In genomic region chr7:132325549-132326331, GRCm38 (mm10) we compare ENCODE assay signal across 9 mouse cellular contexts. TPM values are rescaled to one million over a fixed set of nuclear protein-coding genes. Genes with fewer than 3 reads are reported as not detected.
A peak's percentile ranks its signal among the peaks of the same experiment; 100 is the strongest.
DNase-seq lines count a peak whose midpoint lies in the region; ATAC-seq and TF ChIP-seq lines count a peak whose summit lies in the region.
"Had no signal": no experiment of that assay in that cellular context is flagged by ENCODE, and none has a peak within 500 bp of the region (broad histone marks: within the 10 kb centered on the region; RNA-seq: fewer than 3 reads in every experiment).

No protein-coding gene starts in this region.

- no peak overlapping the region for H3K9ac ChIP-seq in stomach, postnatal 0 days (ENCODE audit: low read length)
- H3K9ac ChIP-seq in hindbrain, embryonic 12.5 days: no peak overlapping the region
- H3K9ac ChIP-seq: heart, embryonic 13.5 days had no signal

- H3K4me2 ChIP-seq in stomach, postnatal 0 days (replicated peaks; ENCODE audit: low read depth): no peak overlapping the region
- no peak overlapping the region for H3K4me2 ChIP-seq in hindbrain, embryonic 12.5 days (replicated peaks)
- H3K4me2 ChIP-seq: heart, embryonic 13.5 days had no signal

- WGBS in stomach, postnatal 0 days: 10% methylated on average over 5 of the region's 5 CpGs
- 73% methylated on average over 5 of the region's 5 CpGs for WGBS in hindbrain, embryonic 12.5 days

- H3K27ac ChIP-seq in stomach, postnatal 0 days (replicated peaks): peak overlapping the region; percentile 75
- no peak overlapping the region for H3K27ac ChIP-seq in hindbrain, embryonic 12.5 days
- H3K27ac ChIP-seq: heart, embryonic 13.5 days had no signal

- no peak for TF ChIP-seq CTCF in stomach, postnatal 0 days (IDR thresholded peaks at IDR 0.05; ENCODE audit: low read depth)

- peak; percentile 30; the same call in 1 of the 2 replicates for ATAC-seq in stomach, postnatal 0 days (ENCODE audit: low FRiP score, low TSS enrichment)
- no peak for ATAC-seq in hindbrain, embryonic 12.5 days (ENCODE audit: low FRiP score)

- peaks cover 8% of the 10 kb centered on the region; the same call in 1 of the 2 replicates for H3K4me1 ChIP-seq in stomach, postnatal 0 days (replicated peaks; ENCODE audit: control insufficient read depth, insufficient read depth)
- H3K4me1 ChIP-seq in hindbrain, embryonic 12.5 days: peaks cover under 1% of the 10 kb centered on the region; the same call in 1 of the 2 replicates

- H3K9me3 ChIP-seq in stomach, postnatal 0 days (ENCODE audit: control insufficient read depth, low read length): no peaks in the 10 kb centered on the region
- no peaks in the 10 kb centered on the region for H3K9me3 ChIP-seq in hindbrain, embryonic 12.5 days (replicated peaks)
- H3K9me3 ChIP-seq: heart, embryonic 13.5 days had no signal

- no peak for TF ChIP-seq EP300 in stomach, postnatal 0 days (optimal IDR thresholded peaks at IDR 0.05)

- H3K27me3 ChIP-seq in stomach, postnatal 0 days (ENCODE audit: control insufficient read depth, insufficient read depth, low read length): no peaks in the 10 kb centered on the region
- H3K27me3 ChIP-seq in hindbrain, embryonic 12.5 days: no peaks in the 10 kb centered on the region

- no peak overlapping the region for H3K4me3 ChIP-seq in stomach, postnatal 0 days (ENCODE audit: low read depth, low read length)
- H3K4me3 ChIP-seq in hindbrain, embryonic 12.5 days: no peak overlapping the region
- H3K4me3 ChIP-seq: heart, embryonic 13.5 days had no signal

- peak; percentile 56 for DNase-seq in layer of hippocampus, adult 11-12 months (ENCODE audit: low spot score)
- no peak for DNase-seq in layer of hippocampus, postnatal 36 days
- peak; percentile 76 to 89 for DNase-seq in adrenal gland, adult 18-20 months (ENCODE audit: low spot score in 2 of 2)
- DNase-seq in gastrocnemius, adult 8-10 months (ENCODE audit: low spot score in 2 of 2): peak; percentile 17 to 22
- peak; percentile 92 for DNase-seq in kidney, postnatal 14 days
- peak; percentile 67 for DNase-seq in stomach, postnatal 0 days (ENCODE audit: low spot score)
- no peak for DNase-seq in left cerebral cortex, adult 11 months (ENCODE audit: low spot score)

- no peaks in the 10 kb centered on the region for H3K36me3 ChIP-seq in stomach, postnatal 0 days (ENCODE audit: control insufficient read depth, insufficient read depth, low read length)
- no peaks in the 10 kb centered on the region for H3K36me3 ChIP-seq in hindbrain, embryonic 12.5 days
- H3K36me3 ChIP-seq: heart, embryonic 13.5 days had no signal

RNA-seq across cellular contexts. Expression of gene Chst15, which starts 8.7 kb away (rescaled TPM):
- 10 to 100 TPM; 43.2 to 43.4 TPM for total RNA-seq in layer of hippocampus, postnatal 36 days (2021)
- total RNA-seq in adrenal gland, adult 18-20 months (2021): 10 to 100 TPM; 34.1 to 43.9 TPM
- total RNA-seq in gastrocnemius, adult 8-10 months (2022): 1 to 10 TPM; 1.4 to 2.6 (median 1.8) TPM
- polyA plus RNA-seq in stomach, postnatal 0 days (2015; fragmentation: Nextera tagmentation; extraction: Ambion mirVana): 11.5 and 12.1 TPM in 2 replicates
- 28.6 and 29.8 TPM in 2 replicates for polyA plus RNA-seq in hindbrain, embryonic 12.5 days (2016; fragmentation: Nextera tagmentation; extraction: Ambion mirVana)

Comparison
In these comparisons a context has a peak if more than half of its experiments do, and no peak if none do; other contexts are left out.
1. DNase-seq: peak in layer of hippocampus, adult 11-12 months (single experiment), adrenal gland, adult 18-20 months (2 of 2), gastrocnemius, adult 8-10 months (2 of 2), kidney, postnatal 14 days (single experiment) and stomach, postnatal 0 days (single experiment); none in layer of hippocampus, postnatal 36 days (0 of 2) and left cerebral cortex, adult 11 months (single experiment).
2. RNA of gene Chst15, which starts 8.7 kb away (total RNA-seq): 34.1 to 43.9 TPM in adrenal gland, adult 18-20 months and 43.2 to 43.4 TPM in layer of hippocampus, postnatal 36 days; 1.4 to 2.6 TPM in gastrocnemius, adult 8-10 months; every median in the first group is over 4 times any median in the second.